Mouse (Mus musculus) lung, embryonic 16.5 days (tissue): ENCODE measurements around the gene C8a. TPM values are rescaled to one million over a fixed set of nuclear protein-coding genes. Genes with fewer than 3 reads are reported as not detected.

ENCODE experiments used
- ATAC-seq: fragments of 200-750 bp; cut with Nextera tagmentation; 2 replicates; pipeline ENCODE4 v1.8.0; 2017; ENCODE audit warnings: low read depth, mild to moderate bottlenecking, moderate library complexity
- H3K27ac ChIP-seq: fragments of 300-500 bp; sonication (generic); 2 replicates; pipeline ENCODE4 v1.5.1; 2014; ENCODE audit warnings: mild to moderate bottlenecking, control low read depth, low read length
- H3K27me3 ChIP-seq: fragments of 300-500 bp; sonication (generic); 2 replicates; pipeline ENCODE4 v1.6.1; 2014; ENCODE audit warnings: low read depth, low read length, mixed read lengths; ENCODE audit not compliant: control insufficient read depth, insufficient read depth
- H3K36me3 ChIP-seq: fragments of 300-500 bp; sonication (generic); 2 replicates; pipeline ENCODE4 v1.6.1; 2014; ENCODE audit warnings: low read length; ENCODE audit not compliant: control insufficient read depth, insufficient read depth
- H3K4me1 ChIP-seq: fragments of 300-500 bp; sonication (generic); replicated peaks from 2 replicates; pipeline ENCODE4 v1.6.1; 2014; ENCODE audit warnings: low read length, mixed read lengths; ENCODE audit not compliant: control insufficient read depth, insufficient read depth
- H3K4me2 ChIP-seq: fragments of 300-500 bp; sonication (generic); 2 replicates; pipeline ENCODE4 v1.6.1; 2014; ENCODE audit warnings: low read depth, low read length, control low read depth
- H3K4me3 ChIP-seq: fragments of 300-500 bp; sonication (generic); 2 replicates; pipeline ENCODE4 v1.5.1; 2014; ENCODE audit warnings: mild to moderate bottlenecking, low read length, control low read depth
- H3K9ac ChIP-seq: fragments of 300-500 bp; sonication (generic); 2 replicates; pipeline ENCODE4 v1.6.1; 2014; ENCODE audit warnings: low read length, control low read depth
- H3K9me3 ChIP-seq: fragments of 300-500 bp; sonication (generic); 2 replicates; pipeline ENCODE4 v1.6.1; 2016; ENCODE audit warnings: low read length; ENCODE audit not compliant: control insufficient read depth
- WGBS: fragments of 180-500 bp; shearing (Covaris S2); extraction: QIAGEN DNeasy Blood & Tissue Kit; methylation state at CpG from one replicate; pipeline ENCODE4 v1.1.7; 2014; 5-methylcytosine and 5-hydroxymethylcytosine counted together
- polyA plus RNA-seq: library from polyadenylated mRNA; unstranded; fragments of >200 nt; fragmentation: Nextera tagmentation; extraction: Ambion mirVana; gene quantifications from 2 replicates; pipeline ENCODE4 v1.2.1, GENCODE M21; 2015

C8a gene
- 0.06 and 0.19 TPM in 2 replicates for polyA plus RNA-seq

DNA sequence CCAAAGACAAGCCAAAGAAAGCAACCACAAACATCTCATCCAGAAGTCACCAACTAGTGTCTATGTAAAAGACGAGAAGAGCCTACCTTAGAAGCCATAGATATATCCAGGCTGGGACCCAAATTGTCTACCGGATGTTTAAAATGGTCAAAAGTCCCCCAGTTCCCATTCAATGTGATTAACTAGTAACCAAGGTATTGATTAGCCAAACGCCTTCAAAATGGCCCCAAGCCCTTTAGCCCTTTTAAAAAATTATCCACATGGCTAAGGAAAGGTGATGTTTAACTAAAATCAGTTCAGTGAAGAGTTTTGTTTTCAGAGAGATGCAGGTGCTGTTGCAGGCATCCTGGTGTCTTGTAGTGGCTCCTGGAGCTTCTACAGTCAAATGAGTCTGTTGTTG lies at the start of gene C8a:
Gene C8a, minus strand, starts transcription at position 76 of the 400 bp plus-strand sequence.
- Histone ChIP-seq H3K4me1 (no peaks in the 10 kb centered on the region), H3K27ac (no peak within 1 kb of the TSS), H3K27me3 (no peaks in the 10 kb centered on the region), H3K9ac (no peak within 1 kb of the TSS), H3K4me2 (no peak within 1 kb of the TSS), H3K4me3 (no peak within 1 kb of the TSS), H3K36me3 (no peaks in the 10 kb centered on the region), H3K9me3 (no peaks in the 10 kb centered on the region)
- WGBS: 78% methylated on average over 3 of the region's 3 CpGs
- no peak for ATAC-seq

DNA sequence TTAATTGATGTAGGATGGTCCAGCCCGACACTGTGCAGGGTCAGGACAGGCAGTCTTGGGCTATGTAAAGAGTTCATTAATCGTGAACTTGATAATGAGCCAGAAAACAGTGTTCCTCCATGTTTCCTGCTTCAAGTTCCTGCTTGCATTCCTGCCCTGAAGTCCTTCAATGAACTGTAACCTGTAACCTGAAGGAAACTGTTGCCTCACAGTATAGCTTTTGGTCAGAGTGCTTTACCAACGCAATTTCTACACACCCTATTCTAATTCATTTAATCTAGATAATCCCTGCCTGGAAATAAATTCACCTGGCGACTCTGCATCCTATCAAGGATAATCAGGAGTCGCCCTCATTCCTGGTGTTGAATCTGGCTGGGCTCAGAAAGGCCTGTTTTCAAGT lies 49.2 kb upstream of the C8a start:
- 80% methylated on average over 5 of the region's 5 CpGs for WGBS
- H3K27me3 ChIP-seq: no peaks in the 10 kb centered on the region
- H3K9me3 ChIP-seq: no peaks in the 10 kb centered on the region
- no peak overlapping the region for H3K4me2 ChIP-seq
- H3K9ac ChIP-seq: no peak overlapping the region
- no peak overlapping the region for H3K27ac ChIP-seq
- no peak overlapping the region for H3K4me3 ChIP-seq
- H3K36me3 ChIP-seq: no peaks in the 10 kb centered on the region
- no peaks in the 10 kb centered on the region for H3K4me1 ChIP-seq
- ATAC-seq: no peak

- no peak overlapping the region for H3K4me3 ChIP-seq
- H3K27ac ChIP-seq: no peak overlapping the region
- H3K4me2 ChIP-seq: no peak overlapping the region
- no peaks in the 10 kb centered on the region for H3K9me3 ChIP-seq
- no peak for ATAC-seq
- WGBS: 77% methylated on average over 6 of the region's 6 CpGs
- no peaks in the 10 kb centered on the region; the same call in 1 of the 2 replicates for H3K27me3 ChIP-seq
- H3K9ac ChIP-seq: no peak overlapping the region
- no peaks in the 10 kb centered on the region for H3K4me1 ChIP-seq
- no peaks in the 10 kb centered on the region for H3K36me3 ChIP-seq
These were observed 41.8 kb upstream of the C8a start for GRCm38 (mm10) chr4:104918017-104918416.

DNA sequence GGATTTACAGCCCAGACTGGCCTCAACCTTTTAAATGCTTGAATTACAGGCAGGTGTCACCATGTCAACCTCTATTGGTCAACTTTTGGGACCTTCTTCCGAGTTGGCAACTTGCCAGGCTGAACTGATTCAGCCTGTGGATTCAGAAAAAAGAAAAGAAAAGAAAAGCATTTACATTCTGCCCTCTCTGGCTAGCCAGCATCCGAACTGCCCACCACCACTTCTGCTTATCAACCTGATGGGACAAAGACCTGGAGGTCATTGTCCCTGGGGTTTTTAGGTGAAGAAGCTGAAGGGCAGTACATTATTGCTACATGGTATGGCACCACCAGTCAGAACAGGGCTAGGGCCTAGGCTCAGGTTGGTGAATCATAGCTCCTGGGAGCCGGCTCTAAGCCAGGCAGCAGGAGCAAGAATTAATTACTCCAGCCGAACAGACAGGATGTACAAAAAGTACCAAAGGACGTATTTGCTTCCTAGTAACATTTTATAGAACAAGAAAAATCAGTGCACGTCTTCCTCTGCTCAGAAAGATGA lies 38.6 kb upstream of the C8a start:
- 59% methylated on average over 6 of the region's 6 CpGs for WGBS
- no peak for ATAC-seq
- H3K27ac ChIP-seq: no peak overlapping the region
- no peak overlapping the region for H3K4me2 ChIP-seq
- H3K9ac ChIP-seq: no peak overlapping the region
- no peaks in the 10 kb centered on the region for H3K4me1 ChIP-seq
- H3K27me3 ChIP-seq: no peaks in the 10 kb centered on the region; the same call in 1 of the 2 replicates
- H3K36me3 ChIP-seq: no peaks in the 10 kb centered on the region
- no peak overlapping the region for H3K4me3 ChIP-seq
- H3K9me3 ChIP-seq: no peaks in the 10 kb centered on the region

DNA sequence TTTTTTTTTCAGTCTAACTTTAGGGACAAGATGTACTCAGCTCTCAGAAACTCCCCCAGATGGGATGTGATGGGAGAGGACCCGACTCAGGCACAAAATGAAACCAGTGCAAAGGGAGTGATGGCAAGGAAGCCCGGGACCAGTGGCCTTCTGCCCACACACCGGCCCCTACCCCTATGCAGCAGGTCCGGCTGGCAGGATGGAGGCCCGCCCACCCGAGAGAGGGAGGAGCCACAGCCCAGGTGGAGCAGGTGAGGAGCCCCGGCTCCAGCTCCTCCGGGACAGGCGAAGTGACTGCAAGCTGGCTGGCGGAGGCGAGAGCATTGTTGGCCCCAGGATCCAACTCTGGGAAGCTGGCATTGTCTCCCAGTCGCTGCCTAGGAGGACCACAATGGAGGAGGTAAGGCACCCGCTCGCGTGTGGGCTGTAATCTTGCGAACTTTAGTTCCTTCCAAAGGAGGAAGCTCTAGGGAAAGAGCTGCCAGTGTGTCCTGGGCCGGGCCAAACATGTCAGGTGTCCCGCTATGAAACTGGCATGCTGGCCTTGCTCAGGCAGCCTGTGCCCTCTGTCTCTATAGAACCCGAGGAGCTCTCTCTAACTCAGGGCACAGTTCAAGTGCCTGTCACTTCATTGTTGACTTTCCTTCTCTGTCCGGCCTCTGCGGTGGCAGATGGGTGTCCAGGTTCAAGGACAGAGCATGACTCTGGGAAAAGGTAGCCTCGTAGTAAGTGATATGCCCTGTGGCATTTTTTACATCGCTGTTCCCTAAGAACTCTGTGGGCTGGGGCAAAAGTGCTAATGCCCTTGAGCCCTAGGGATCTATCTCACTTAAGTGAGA lies 37.3 kb upstream of the C8a start, which contains the start of gene Fyb2:
Gene Fyb2, plus strand, starts transcription at position 166 of the 839 bp plus-strand sequence.
- no peaks in the 10 kb centered on the region for H3K4me1 ChIP-seq
- no peak within 1 kb of the TSS for H3K27ac ChIP-seq
- H3K36me3 ChIP-seq: no peaks in the 10 kb centered on the region
- no peaks in the 10 kb centered on the region; the same call in 1 of the 2 replicates for H3K27me3 ChIP-seq
- no peaks in the 10 kb centered on the region for H3K9me3 ChIP-seq
- WGBS: 17% methylated on average over 23 of the region's 23 CpGs
- H3K9ac ChIP-seq: no peak within 1 kb of the TSS
- H3K4me2 ChIP-seq: peak within 1 kb of the TSS; percentile 49
- ATAC-seq: peak; percentile 51; the same call in 1 of the 2 replicates
- H3K4me3 ChIP-seq: peak within 1 kb of the TSS; percentile 32

DNA sequence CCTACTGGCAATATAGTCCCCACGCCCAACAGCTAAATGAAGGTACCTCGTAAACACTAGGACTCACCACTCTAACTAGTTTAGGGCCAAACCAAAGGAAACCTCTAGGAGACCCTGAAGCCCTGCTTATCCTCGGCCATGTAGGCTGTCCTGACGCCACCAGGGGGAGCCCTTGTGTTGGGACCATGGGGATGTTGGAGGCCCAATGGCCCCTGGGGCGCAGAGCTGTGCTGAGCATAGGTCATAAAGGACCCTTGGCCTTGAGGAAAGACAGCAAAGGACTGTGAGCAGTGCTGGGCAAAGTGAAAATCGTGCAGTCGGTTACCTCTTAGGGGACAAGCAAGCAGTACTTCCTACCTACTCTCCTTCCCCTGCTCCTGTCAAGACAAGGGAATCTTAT lies 35.5 kb upstream of the C8a start:
- H3K27ac ChIP-seq: no peak overlapping the region
- no peaks in the 10 kb centered on the region for H3K4me1 ChIP-seq
- H3K36me3 ChIP-seq: no peaks in the 10 kb centered on the region
- ATAC-seq: peak; percentile 68
- H3K9me3 ChIP-seq: no peaks in the 10 kb centered on the region
- whole genome bisulfite sequencing: 32% methylated on average over 7 of the region's 7 CpGs
- no peak overlapping the region for H3K4me3 ChIP-seq
- no peaks in the 10 kb centered on the region; the same call in 1 of the 2 replicates for H3K27me3 ChIP-seq
- no peak overlapping the region for H3K9ac ChIP-seq
- H3K4me2 ChIP-seq: no peak overlapping the region

- no peak for ATAC-seq
- H3K4me3 ChIP-seq: no peak overlapping the region
- H3K36me3 ChIP-seq: no peaks in the 10 kb centered on the region
- no peaks in the 10 kb centered on the region for H3K27me3 ChIP-seq
- H3K4me2 ChIP-seq: no peak overlapping the region
- WGBS: 81% methylated on average over 6 of the region's 6 CpGs
- no peak overlapping the region for H3K27ac ChIP-seq
- H3K4me1 ChIP-seq: no peaks in the 10 kb centered on the region
- no peak overlapping the region for H3K9ac ChIP-seq
- no peaks in the 10 kb centered on the region for H3K9me3 ChIP-seq
These were observed 28.9 kb upstream of the C8a start for GRCm38 (mm10) chr4:104905049-104905448.

DNA sequence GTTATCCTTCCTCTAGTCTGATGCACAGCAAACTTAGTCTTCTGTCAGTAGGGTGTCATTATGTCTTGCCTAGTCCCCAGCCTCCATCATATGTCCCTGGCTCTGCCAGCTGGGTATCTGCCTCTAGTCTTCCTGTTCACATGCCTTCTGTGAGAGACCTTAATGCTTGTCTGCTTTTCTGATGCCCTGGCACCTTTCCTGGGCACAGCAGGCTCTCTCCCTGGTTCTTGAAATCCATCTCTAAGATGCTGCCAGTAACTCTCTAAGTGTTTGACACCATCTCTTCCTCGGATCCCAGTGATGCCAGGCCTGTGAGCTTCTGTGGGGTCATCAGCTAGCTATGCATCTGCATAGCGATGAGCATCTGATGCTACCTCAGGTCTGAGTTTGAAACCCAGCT lies 26.6 kb upstream of the C8a start:
- Histone ChIP-seq H3K27me3 (no peaks in the 10 kb centered on the region), H3K4me2 (no peak overlapping the region), H3K9me3 (no peaks in the 10 kb centered on the region), H3K4me1 (no peaks in the 10 kb centered on the region), H3K36me3 (no peaks in the 10 kb centered on the region), H3K9ac (no peak overlapping the region), H3K4me3 (no peak overlapping the region), H3K27ac (no peak overlapping the region)
- WGBS: 74% methylated on average over 2 of the region's 2 CpGs
- no peak for ATAC-seq

DNA sequence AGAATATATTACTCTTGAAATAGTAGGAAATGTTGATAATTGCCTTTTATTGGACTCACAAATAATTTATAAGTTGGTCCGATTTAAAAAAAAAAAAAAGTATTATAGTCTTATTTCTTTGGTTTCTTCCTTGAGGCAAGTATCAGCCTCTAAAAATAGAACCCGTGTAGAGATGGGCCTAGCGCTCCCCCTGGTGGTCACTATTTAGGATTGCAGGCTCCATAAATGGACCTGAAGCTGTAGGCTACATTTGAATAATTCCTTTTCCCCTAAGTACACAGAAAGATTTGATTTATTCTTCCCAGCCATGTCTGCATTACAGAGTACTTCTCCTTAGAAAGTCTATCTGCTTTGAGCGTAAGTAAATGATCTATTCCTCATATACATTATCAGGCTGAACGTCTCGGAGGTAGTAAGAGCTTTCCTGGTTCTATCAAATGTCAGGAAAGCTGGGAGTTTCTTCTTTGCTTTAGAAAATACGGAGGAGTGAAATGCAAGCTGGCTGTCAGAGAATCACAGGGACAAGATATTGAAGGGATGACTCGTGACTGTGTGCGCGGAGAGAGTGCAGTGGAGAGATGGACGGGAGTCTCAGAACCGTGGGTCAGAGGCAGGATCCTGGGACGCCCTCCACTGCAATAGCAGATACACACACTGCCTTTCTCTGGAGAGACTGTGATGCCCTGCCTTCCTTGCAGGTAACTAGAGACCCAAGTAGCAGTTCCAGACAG lies 18.0 kb upstream of the C8a start:
- no peaks in the 10 kb centered on the region for H3K27me3 ChIP-seq
- no peaks in the 10 kb centered on the region for H3K4me1 ChIP-seq
- H3K4me2 ChIP-seq: no peak overlapping the region
- H3K4me3 ChIP-seq: no peak overlapping the region
- ATAC-seq: no peak
- no peaks in the 10 kb centered on the region for H3K9me3 ChIP-seq
- no peaks in the 10 kb centered on the region for H3K36me3 ChIP-seq
- no peak overlapping the region for H3K27ac ChIP-seq
- no peak overlapping the region for H3K9ac ChIP-seq
- WGBS: 51% methylated on average over 13 of the region's 13 CpGs
